Mouse (Mus musculus) intestine, postnatal 0 days (tissue): ENCODE measurements around the gene Ephb2. TPM values are rescaled to one million over a fixed set of nuclear protein-coding genes. Genes with fewer than 3 reads are reported as not detected.

Experiments used
- ATAC-seq: fragments of 200-750 bp; cut with Nextera tagmentation; 2 replicates; pipeline ENCODE4 v1.8.0; 2017; ENCODE audit warnings: mild to moderate bottlenecking, moderate TSS enrichment, moderate library complexity
- H3K27ac ChIP-seq: fragments of 300-500 bp; sonication (generic); 2 replicates; pipeline ENCODE4 v1.5.1; 2014; ENCODE audit warnings: mild to moderate bottlenecking, low read depth, low read length, moderate library complexity
- H3K27me3 ChIP-seq: fragments of 300-500 bp; sonication (generic); replicated peaks from 2 replicates; pipeline ENCODE4 v1.6.1; 2014; ENCODE audit warnings: low read length, mixed read lengths; ENCODE audit not compliant: control insufficient read depth, insufficient read depth
- H3K36me3 ChIP-seq: fragments of 300-500 bp; sonication (generic); 2 replicates; pipeline ENCODE4 v1.6.1; 2014; ENCODE audit warnings: mild to moderate bottlenecking, moderate library complexity; ENCODE audit not compliant: control insufficient read depth, insufficient read depth
- H3K4me1 ChIP-seq: fragments of 300-500 bp; sonication (generic); replicated peaks from 2 replicates; pipeline ENCODE4 v1.6.1; 2014; ENCODE audit warnings: antibody characterized with exemption, low read length, mixed read lengths; ENCODE audit not compliant: control insufficient read depth, insufficient read depth
- H3K4me2 ChIP-seq: fragments of 300-500 bp; sonication (generic); replicated peaks from 2 replicates; pipeline ENCODE4 v1.6.1; 2014; ENCODE audit warnings: low read depth, mild to moderate bottlenecking, moderate library complexity
- H3K4me3 ChIP-seq: fragments of 300-500 bp; sonication (generic); 2 replicates; pipeline ENCODE4 v1.5.1; 2014; ENCODE audit warnings: low read depth, low read length
- H3K9ac ChIP-seq: fragments of 300-500 bp; sonication (generic); 2 replicates; pipeline ENCODE4 v1.6.1; 2014; ENCODE audit warnings: mild to moderate bottlenecking, low read depth, low read length
- H3K9me3 ChIP-seq: fragments of 300-500 bp; sonication (generic); 2 replicates; pipeline ENCODE4 v1.6.1; 2016; ENCODE audit warnings: mixed run types; ENCODE audit not compliant: control insufficient read depth
- CTCF ChIP-seq: sonication (generic); IDR thresholded peaks from 2 replicates; pipeline ENCODE4 v1.5.1; 2016; ENCODE audit warnings: low read depth, mild to moderate bottlenecking, control low read depth, antibody characterized with exemption, moderate library complexity
- WGBS: fragments of 180-500 bp; shearing (Covaris S2); extraction: QIAGEN DNeasy Blood & Tissue Kit; methylation state at CpG from one replicate; pipeline ENCODE4 v1.1.7; 2014; 5-methylcytosine and 5-hydroxymethylcytosine counted together
- polyA plus RNA-seq: library from polyadenylated mRNA; unstranded; fragments of >200 nt; fragmentation: Nextera tagmentation; extraction: Ambion mirVana; gene quantifications from 2 replicates; pipeline ENCODE4 v1.2.1, GENCODE M21; 2015

Ephb2 gene
- polyA plus RNA-seq, 1 experiment from 2014 or later: 5.7 TPM

GRCm38 (mm10) chr4:136672335-136673090 lies 163.3 kb downstream of the Ephb2 start:
- Histone ChIP-seq H3K9ac (no peak overlapping the region), H3K4me1 (no peaks in the 10 kb centered on the region; the same call in 1 of the 2 replicates), H3K4me3 (no peak overlapping the region), H3K4me2 (no peak overlapping the region), H3K9me3 (no peaks in the 10 kb centered on the region), H3K36me3 (peaks cover 31% of the 10 kb centered on the region), H3K27ac (no peak overlapping the region), H3K27me3 (no peaks in the 10 kb centered on the region)
- TF ChIP-seq CTCF: no peak
- ATAC-seq: no peak
- WGBS: 92% methylated on average over 19 of the region's 19 CpGs

- no peak for ATAC-seq
- TF ChIP-seq CTCF: peak; percentile 48
- Histone ChIP-seq H3K36me3 (peaks cover 23% of the 10 kb centered on the region; the same call in 1 of the 2 replicates), H3K27me3 (no peaks in the 10 kb centered on the region), H3K4me2 (no peak overlapping the region), H3K9ac (no peak overlapping the region), H3K9me3 (no peaks in the 10 kb centered on the region), H3K27ac (no peak overlapping the region), H3K4me1 (no peaks in the 10 kb centered on the region), H3K4me3 (no peak overlapping the region)
- WGBS: 71% methylated on average over 10 of the region's 10 CpGs
These were observed 168.0 kb downstream of the Ephb2 start for GRCm38 (mm10) chr4:136667757-136668156.

- Histone ChIP-seq H3K9ac (no peak overlapping the region), H3K36me3 (peaks cover 19% of the 10 kb centered on the region; the same call in 1 of the 2 replicates), H3K4me3 (no peak overlapping the region), H3K4me1 (no peaks in the 10 kb centered on the region), H3K27ac (no peak overlapping the region; the same call in 1 of the 2 replicates), H3K27me3 (no peaks in the 10 kb centered on the region), H3K9me3 (no peaks in the 10 kb centered on the region), H3K4me2 (no peak overlapping the region)
- 76% methylated on average over 4 of the region's 4 CpGs for WGBS
- ATAC-seq: no peak
- TF ChIP-seq CTCF: peak; percentile 61
These were observed 169.8 kb downstream of the Ephb2 start for GRCm38 (mm10) chr4:136666002-136666401.

- no peaks in the 10 kb centered on the region for H3K27me3 ChIP-seq
- no peak overlapping the region for H3K9ac ChIP-seq
- H3K9me3 ChIP-seq: no peaks in the 10 kb centered on the region
- no peak for ATAC-seq
- no peaks in the 10 kb centered on the region for H3K4me1 ChIP-seq
- no peak overlapping the region for H3K27ac ChIP-seq
- no peak for TF ChIP-seq CTCF
- WGBS: 77% methylated on average over 9 of the region's 9 CpGs
- H3K36me3 ChIP-seq: peaks cover 29% of the 10 kb centered on the region; the same call in 1 of the 2 replicates
- H3K4me3 ChIP-seq: no peak overlapping the region
- H3K4me2 ChIP-seq: no peak overlapping the region
These were observed 170.7 kb downstream of the Ephb2 start for GRCm38 (mm10) chr4:136665068-136665467.

- no peak for ATAC-seq
- H3K4me2 ChIP-seq: no peak overlapping the region
- H3K4me3 ChIP-seq: no peak overlapping the region
- no peak for TF ChIP-seq CTCF
- peaks cover 57% of the 10 kb centered on the region; the same call in 1 of the 2 replicates for H3K36me3 ChIP-seq
- H3K9me3 ChIP-seq: no peaks in the 10 kb centered on the region
- no peaks in the 10 kb centered on the region for H3K27me3 ChIP-seq
- 64% methylated on average over 3 of the region's 3 CpGs for WGBS
- no peak overlapping the region for H3K27ac ChIP-seq
- no peaks in the 10 kb centered on the region for H3K4me1 ChIP-seq
- H3K9ac ChIP-seq: no peak overlapping the region
These were observed 177.9 kb downstream of the Ephb2 start for GRCm38 (mm10) chr4:136657914-136658313.

- Histone ChIP-seq H3K36me3 (peaks cover 34% of the 10 kb centered on the region; the same call in 1 of the 2 replicates), H3K27ac (no peak overlapping the region), H3K9me3 (no peaks in the 10 kb centered on the region), H3K27me3 (no peaks in the 10 kb centered on the region), H3K4me1 (no peaks in the 10 kb centered on the region), H3K9ac (no peak overlapping the region), H3K4me3 (no peak overlapping the region), H3K4me2 (no peak overlapping the region)
- 86% methylated on average over 10 of the region's 10 CpGs for WGBS
- no peak for TF ChIP-seq CTCF
- no peak for ATAC-seq
These were observed 182.0 kb downstream of the Ephb2 start for GRCm38 (mm10) chr4:136653692-136654234.
